Mouse (Mus musculus) heart, adult 2 months (tissue): ENCODE data around the gene Rras.

Source experiments
- CTCF ChIP-seq: fragments of 200-600 bp; IDR thresholded peaks from 2 replicates; pipeline ENCODE4 v1.8.1; 2022; ENCODE audit warnings: antibody characterized with exemption, mild to moderate bottlenecking, moderate library complexity
- POLR2A ChIP-seq: fragments of 200-500 bp; IDR thresholded peaks from 2 replicates; pipeline ENCODE4 v1.6.1; 2011; ENCODE audit warnings: mild to moderate bottlenecking, low read depth, low read length, control low read depth; ENCODE audit not compliant: insufficient read depth

- TF ChIP-seq POLR2A: no peak
- TF ChIP-seq CTCF: no peak
Observed at GRCm38 (mm10) chr7:45007141-45007540, 10.6 kb upstream of the Rras start.
